Mouse (Mus musculus) MEL (cell line): ENCODE data around the gene Nfatc2ip. TPM values are rescaled to one million over a fixed set of nuclear protein-coding genes. Genes with fewer than 3 reads are reported as not detected.

Source experiments
- DNase-seq: peaks from one replicate; pipeline ENCODE4 v3.0.0; 2011; ENCODE audit warnings: low read depth, low spot score
- H3K27ac ChIP-seq: 2 replicates; pipeline ENCODE4 v1.5.1; 2012; ENCODE audit warnings: low read depth, mild to moderate bottlenecking, control low read depth, low read length, moderate library complexity; ENCODE audit not compliant: control insufficient read depth
- H3K27me3 ChIP-seq, 2 experiments: fragments of 150-350 bp in 1 of 2; sonication (generic) in 1 of 2; 2 replicates each; pipeline ENCODE4 v1.6.1; 2012; ENCODE audit warnings: low read length in 2 of 2, mild to moderate bottlenecking in 2 of 2, improper control_type of control experiment in 1 of 2, moderate library complexity in 1 of 2; ENCODE audit not compliant: insufficient read depth in 2 of 2, control insufficient read depth in 1 of 2
- H3K36me3 ChIP-seq, 2 experiments: 2 replicates each; pipeline ENCODE4 v1.6.1; 2012 to 2014; ENCODE audit warnings: low read length in 2 of 2, improper control_type of control experiment in 1 of 2, inconsistent platforms in 1 of 2, mild to moderate bottlenecking in 1 of 2; ENCODE audit not compliant: insufficient read depth in 2 of 2, control insufficient read depth in 1 of 2
- H3K4me1 ChIP-seq, 2 experiments: fragments of 150-350 bp in 1 of 2; sonication (generic) in 1 of 2; 2 replicates each; pipeline ENCODE4 v1.6.1; 2012; ENCODE audit warnings: low read length in 2 of 2, improper control_type of control experiment in 1 of 2, mild to moderate bottlenecking in 1 of 2; ENCODE audit not compliant: insufficient read depth in 2 of 2, control insufficient read depth in 1 of 2
- H3K4me3 ChIP-seq, 2 experiments: fragments of 150-350 bp in 1 of 2; sonication (generic) in 1 of 2; 2 replicates each; pipeline ENCODE4 v1.5.1; 2012; ENCODE audit warnings: low read depth in 2 of 2, low read length in 2 of 2, mild to moderate bottlenecking in 2 of 2, moderate library complexity in 2 of 2, control low read depth in 1 of 2, improper control_type of control experiment in 1 of 2; ENCODE audit not compliant: control insufficient read depth in 1 of 2, insufficient read depth in 1 of 2
- H3K79me2 ChIP-seq: 2 replicates; pipeline ENCODE4 v1.6.1; 2012; ENCODE audit warnings: mild to moderate bottlenecking, low read length, moderate library complexity; ENCODE audit not compliant: control insufficient read depth, poor library complexity, insufficient read depth
- H3K9ac ChIP-seq: 2 replicates; pipeline ENCODE4 v1.6.1; 2012; ENCODE audit warnings: low read depth, mild to moderate bottlenecking, control low read depth, low read length, moderate library complexity; ENCODE audit not compliant: control insufficient read depth, poor library complexity, severe bottlenecking
- H3K9me3 ChIP-seq: fragments of 150-350 bp; sonication (generic); replicated peaks from 2 replicates; pipeline ENCODE4 v1.6.1; 2012; ENCODE audit warnings: mild to moderate bottlenecking, low read length, improper control_type of control experiment, moderate library complexity; ENCODE audit not compliant: insufficient read depth
- BHLHE40 ChIP-seq: IDR thresholded peaks from 2 replicates; pipeline ENCODE4 v1.6.1; 2012; ENCODE audit warnings: low read depth, mild to moderate bottlenecking, inconsistent platforms, low read length, improper control_type of control experiment, borderline replicate concordance
- ETS1 ChIP-seq: IDR thresholded peaks from 2 replicates; pipeline ENCODE4 v1.6.1; 2012; ENCODE audit warnings: low read depth, mild to moderate bottlenecking, inconsistent platforms, low read length, improper control_type of control experiment, moderate library complexity
- GABPA ChIP-seq: IDR thresholded peaks from 2 replicates; pipeline ENCODE4 v1.6.1; 2012; ENCODE audit warnings: low read depth, mild to moderate bottlenecking, inconsistent platforms, low read length, improper control_type of control experiment, moderate library complexity
- GATA1 ChIP-seq: IDR thresholded peaks from 2 replicates; pipeline ENCODE4 v1.6.1; 2011; ENCODE audit warnings: low read depth, low read length, improper control_type of control experiment
- MAX ChIP-seq: IDR thresholded peaks from 2 replicates; pipeline ENCODE4 v1.6.1; 2011; ENCODE audit warnings: low read length, improper control_type of control experiment
- MAZ ChIP-seq: IDR thresholded peaks from 2 replicates; pipeline ENCODE4 v1.6.1; 2012; ENCODE audit warnings: low read depth, mild to moderate bottlenecking, inconsistent platforms, low read length, improper control_type of control experiment
- MEF2A ChIP-seq: IDR thresholded peaks from 2 replicates; pipeline ENCODE4 v1.6.1; 2014; ENCODE audit warnings: low read depth, mild to moderate bottlenecking, inconsistent platforms, low read length, improper control_type of control experiment; ENCODE audit not compliant: poor library complexity, insufficient replicate concordance, severe bottlenecking; ENCODE audit errors: extremely low read depth
- MYB ChIP-seq: IDR thresholded peaks from 2 replicates; pipeline ENCODE4 v1.6.1; 2011; ENCODE audit warnings: mild to moderate bottlenecking, low read depth, low read length, improper control_type of control experiment
- MYC ChIP-seq: IDR thresholded peaks from 2 replicates; pipeline ENCODE4 v1.6.1; 2011; ENCODE audit warnings: low read depth, mild to moderate bottlenecking, low read length, improper control_type of control experiment, moderate library complexity
- NELFE ChIP-seq: IDR thresholded peaks from 2 replicates; pipeline ENCODE4 v1.6.1; 2011; ENCODE audit warnings: low read depth, low read length, improper control_type of control experiment
- POLR2AphosphoS2 ChIP-seq: IDR thresholded peaks from 2 replicates; pipeline ENCODE4 v1.6.1; 2011; ENCODE audit warnings: low read length, improper control_type of control experiment
- POLR2AphosphoS5 ChIP-seq: IDR thresholded peaks from 2 replicates; pipeline ENCODE4 v1.6.1; 2012; ENCODE audit warnings: low read depth, borderline replicate concordance, mild to moderate bottlenecking, inconsistent platforms, low read length, moderate library complexity, mixed read lengths
- RAD21 ChIP-seq: IDR thresholded peaks from 2 replicates; pipeline ENCODE4 v1.6.1; 2011; ENCODE audit warnings: mild to moderate bottlenecking, low read depth, low read length, improper control_type of control experiment
- TAL1 ChIP-seq: IDR thresholded peaks from 2 replicates; pipeline ENCODE4 v1.6.1; 2012; ENCODE audit warnings: mild to moderate bottlenecking, inconsistent platforms, low read length, moderate library complexity, mixed read lengths
- TCF12 ChIP-seq: IDR thresholded peaks from 2 replicates; pipeline ENCODE4 v1.6.1; 2014; ENCODE audit warnings: low read depth, mild to moderate bottlenecking, inconsistent platforms, low read length, improper control_type of control experiment, moderate library complexity
- UBTF ChIP-seq: IDR thresholded peaks from 2 replicates; pipeline ENCODE4 v1.6.1; 2012; ENCODE audit warnings: low read depth, mild to moderate bottlenecking, inconsistent platforms, low read length, improper control_type of control experiment, moderate library complexity, borderline replicate concordance; ENCODE audit not compliant: insufficient read depth
- ZC3H11A ChIP-seq: IDR thresholded peaks from 2 replicates; pipeline ENCODE4 v1.6.1; 2012; ENCODE audit warnings: low read depth, mild to moderate bottlenecking, inconsistent platforms, low read length, improper control_type of control experiment
- ZMIZ1 ChIP-seq: IDR thresholded peaks from 2 replicates; pipeline ENCODE4 v1.6.1; 2012; ENCODE audit warnings: low read depth, mild to moderate bottlenecking, inconsistent platforms, low read length, improper control_type of control experiment, moderate library complexity
- polyA plus RNA-seq, 2 experiments: library from polyadenylated mRNA; stranded (reverse) in 1 of 2; unstranded in 1 of 2; fragments of >175 nt in 1 of 2; fragments of >200 nt in 1 of 2; gene quantifications; 2 replicates each; pipeline versions ENCODE4 v1.2.1 to v1.2.4; 2012; ENCODE audit warnings: low replicate concordance in 2 of 2, low read depth in 1 of 2; ENCODE audit not compliant: insufficient read length in 2 of 2, insufficient read depth in 1 of 2, missing spikeins in 1 of 2
- total RNA-seq: library from RNA; depleted of rRNA; stranded (reverse); fragments of 300-350 nt; gene quantifications from 2 replicates; pipeline ENCODE4 v1.2.3, GENCODE M21; 2012

Gene Nfatc2ip
- total and polyA plus RNA-seq, 3 experiments = 7.9 to 13.0 TPM; not detected in 1

GRCm38 (mm10) chr7:126351419-126351951 lies 45.1 kb downstream of the Nfatc2ip start:
- Histone ChIP-seq H3K27ac (no peak overlapping the region), H3K4me3 (no peak overlapping the region), H3K36me3 (peaks cover 0 to 17% of the 10 kb centered on the region in 2 experiments; a peak in 2 of 4 replicates), H3K9me3 (no peaks in the 10 kb centered on the region), H3K9ac (no peak overlapping the region), H3K79me2 (no peaks in the 10 kb centered on the region; the same call in 1 of the 2 replicates), H3K27me3 (no peaks in the 10 kb centered on the region), H3K4me1 (peaks cover 0 to 19% of the 10 kb centered on the region in 2 experiments; a peak in 2 of 4 replicates)
- DNase-seq = no peak
- TF ChIP-seq POLR2AphosphoS2 = no peak
- TF ChIP-seq NELFE = no peak
- TF ChIP-seq GATA1 = no peak
- TF ChIP-seq POLR2AphosphoS5 = no peak
- TF ChIP-seq UBTF = no peak

DNA sequence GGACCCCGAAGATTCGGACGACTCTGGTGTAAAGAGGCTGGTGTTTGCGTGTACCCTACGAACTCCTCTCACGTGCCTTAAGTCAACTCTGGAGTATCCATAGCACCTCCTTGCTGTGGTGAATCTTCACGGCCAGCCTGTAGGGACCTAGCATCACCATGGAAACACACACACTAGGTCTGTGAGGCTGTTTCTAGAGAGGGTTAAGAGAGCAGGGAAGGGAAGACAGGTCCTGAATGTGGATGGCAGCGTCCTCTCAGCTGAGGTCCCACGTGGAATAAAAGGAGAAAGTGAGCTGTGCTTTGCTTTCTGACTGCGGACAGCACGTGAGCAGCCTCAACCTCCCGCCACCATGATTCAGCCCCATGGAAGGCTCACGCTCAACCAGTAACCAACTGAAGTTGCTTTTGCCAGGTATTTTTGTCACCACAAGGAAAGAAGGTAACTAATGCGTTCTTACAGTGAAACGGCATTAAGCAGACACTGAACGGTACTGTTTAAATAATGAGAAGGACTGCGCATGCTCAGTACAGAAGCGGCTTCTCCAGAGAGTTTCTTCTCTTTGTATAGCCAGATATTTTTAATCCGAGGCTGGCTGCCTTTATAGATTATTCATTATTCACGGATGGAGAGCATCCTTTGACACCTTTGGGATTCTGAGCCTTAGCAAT lies 45.7 kb downstream of the Nfatc2ip start:
- Histone ChIP-seq H3K4me3 (no peak overlapping the region), H3K79me2 (no peaks in the 10 kb centered on the region; the same call in 1 of the 2 replicates), H3K4me1 (peaks cover 0 to 16% of the 10 kb centered on the region in 2 experiments; a peak in 2 of 4 replicates), H3K9ac (no peak overlapping the region), H3K36me3 (peaks cover 0 to 12% of the 10 kb centered on the region in 2 experiments; a peak in 2 of 4 replicates), H3K27me3 (no peaks in the 10 kb centered on the region), H3K27ac (no peak overlapping the region), H3K9me3 (no peaks in the 10 kb centered on the region)
- TF ChIP-seq ZMIZ1 = no peak
- TF ChIP-seq GATA1 = no peak
- no peak for TF ChIP-seq RAD21
- no peak for TF ChIP-seq GABPA
- no peak for TF ChIP-seq ZC3H11A
- TF ChIP-seq MEF2A = no peak
- no peak for TF ChIP-seq ETS1
- TF ChIP-seq BHLHE40 = no peak
- no peak for TF ChIP-seq MYC
- TF ChIP-seq TCF12 = no peak
- TF ChIP-seq MAZ = no peak
- no peak for TF ChIP-seq MAX
- no peak for TF ChIP-seq TAL1
- no peak for TF ChIP-seq MYB
- TF ChIP-seq POLR2AphosphoS5 = no peak
- no peak for DNase-seq
